Mouse (Mus musculus) kidney, adult 2 months (tissue): ENCODE measurements at regions not wholly inside any gene's neighbourhood (a gene's known extent, or its start where the extent isn't known, plus 50 kb on each side); places are given as distances from the start of the nearest gene placed in this dataset.

Source experiments
- CTCF ChIP-seq: fragments of 200-500 bp; conservative IDR thresholded peaks from 2 replicates; pipeline ENCODE4 v1.5.1; 2011; ENCODE audit warnings: low read depth, mild to moderate bottlenecking, control low read depth, low read length, moderate library complexity, mixed read lengths; ENCODE audit not compliant: insufficient read depth, insufficient read length
- POLR2A ChIP-seq: fragments of 200-500 bp; IDR thresholded peaks from one replicate; pipeline ENCODE4 v1.6.1; 2011; ENCODE audit warnings: low read depth, low read length, control low read depth

- TF ChIP-seq CTCF (no peak), POLR2A (no peak)
Measured at GRCm38 (mm10) chr14:85835494-85835893, 1305.5 kb downstream of the Diaph3 start.
